Mouse (Mus musculus) gastrocnemius, adult 18-20 months (tissue): ENCODE data around the gene Aldh2. TPM values are rescaled to one million over a fixed set of nuclear protein-coding genes. Genes with fewer than 3 reads are reported as not detected.
"Not testable (repeated sequence)": the region's sequence is repeated elsewhere in the genome, so short reads cannot be mapped to it uniquely, and the experiment has no call there.

Experiments
- DNase-seq: peaks from one replicate; pipeline ENCODE4 v3.0.0; 2021; ENCODE audit warnings: low spot score
- total RNA-seq, 2 experiments: library from RNA; stranded (reverse); gene quantifications; 2 replicates each; pipeline ENCODE4 v1.2.3; 2021

Gene Aldh2
- total RNA-seq, 2 experiments from 2014 or later = 172 to 203 TPM

GRCm38 (mm10) chr5:121549196-121549595, 44.4 kb downstream of the Aldh2 start:
- DNase-seq = peak; percentile 78

GRCm38 (mm10) chr5:121547084-121547483, 46.5 kb downstream of the Aldh2 start:
- DNase-seq = no peak

GRCm38 (mm10) chr5:121546530-121546895, 47.1 kb downstream of the Aldh2 start:
- DNase-seq = peak; percentile 44

GRCm38 (mm10) chr5:121545793-121546529, 47.7 kb downstream of the Aldh2 start, which contains the start of gene Mapkapk5:
Gene Mapkapk5 (minus strand): TSS chr5:121545905.
- peak; percentile 96 for DNase-seq

GRCm38 (mm10) chr5:121544910-121545792, 48.5 kb downstream of the Aldh2 start, which contains the start of the genes Adam1a and Gm42878:
Gene Adam1a (minus strand): TSS chr5:121545482.
Gene Gm42878 (minus strand): TSS chr5:121545482.
- peak; percentile 18 for DNase-seq

- no peak for DNase-seq
Observed at GRCm38 (mm10) chr5:121543370-121543769, 50.3 kb downstream of the Aldh2 start.

- DNase-seq = no peak
Observed at GRCm38 (mm10) chr5:121541235-121541634, 52.4 kb downstream of the Aldh2 start.

- no peak for DNase-seq
Observed at GRCm38 (mm10) chr5:121540066-121540465, 53.6 kb downstream of the Aldh2 start.

- DNase-seq = no peak
Observed at GRCm38 (mm10) chr5:121537588-121537987, 56.0 kb downstream of the Aldh2 start.

- no peak for DNase-seq
Observed at GRCm38 (mm10) chr5:121536921-121537555, 56.6 kb downstream of the Aldh2 start.

GRCm38 (mm10) chr5:121535116-121535515, 58.5 kb downstream of the Aldh2 start:
- no peak for DNase-seq

GRCm38 (mm10) chr5:121534521-121534920, 59.1 kb downstream of the Aldh2 start:
- DNase-seq = no peak

GRCm38 (mm10) chr5:121526961-121527360, 66.7 kb downstream of the Aldh2 start:
- DNase-seq = peak; percentile 18

GRCm38 (mm10) chr5:121526526-121526925, 67.1 kb downstream of the Aldh2 start:
- DNase-seq = no peak

- DNase-seq = no peak
Observed at GRCm38 (mm10) chr5:121525774-121526450, 67.7 kb downstream of the Aldh2 start.

- DNase-seq = not testable (repeated sequence)
Observed at GRCm38 (mm10) chr5:121519758-121520157, 73.9 kb downstream of the Aldh2 start.

GRCm38 (mm10) chr5:121518983-121519382, 74.6 kb downstream of the Aldh2 start:
- DNase-seq = no peak
